Mouse (Mus musculus) testis, adult 10 weeks (tissue): ENCODE results near the gene Thrb. TPM values are rescaled to one million over a fixed set of nuclear protein-coding genes. Genes with fewer than 3 reads are reported as not detected.

Experiments used
- polyA plus RNA-seq: library from polyadenylated mRNA; stranded (reverse); fragments of 350-450 nt; fragmentation: Illumina TruSeq; extraction: RNeasy Lipid Tissue Mini Kit (QIAGEN cat#74804); gene quantifications from one replicate; pipeline ENCODE4 v1.2.3, GENCODE M21; 2014; ENCODE audit warnings: low read depth, low replicate concordance

Thrb gene
- polyA plus RNA-seq, result 2.6 TPM

GRCm38 (mm10) chr14:17659686-17660328, at the start of gene Thrb:
TSS of gene Thrb (plus strand) at chr14:17660261.

